Mouse (Mus musculus) lung, postnatal 0 days (tissue): Measurements from ENCODE around the gene BC037034. TPM values are rescaled to one million over a fixed set of nuclear protein-coding genes. Genes with fewer than 3 reads are reported as not detected.

ENCODE experiments used
- ATAC-seq: fragments of 200-750 bp; cut with Nextera tagmentation; 2 replicates; pipeline ENCODE4 v1.8.0; 2017; ENCODE audit warnings: moderate library complexity
- DNase-seq: peaks from one replicate; pipeline ENCODE4 v3.0.0-alpha.2; 2016; ENCODE audit warnings: low spot score
- H3K27ac ChIP-seq: fragments of 300-500 bp; sonication (generic); 2 replicates; pipeline ENCODE4 v1.5.1; 2014; ENCODE audit warnings: antibody characterized with exemption, mild to moderate bottlenecking, low read length, mixed read lengths
- H3K27me3 ChIP-seq: fragments of 300-500 bp; sonication (generic); replicated peaks from 2 replicates; pipeline ENCODE4 v1.6.1; 2014; ENCODE audit warnings: low read length, mixed read lengths; ENCODE audit not compliant: insufficient read depth
- H3K36me3 ChIP-seq: fragments of 300-500 bp; sonication (generic); 2 replicates; pipeline ENCODE4 v1.6.1; 2014; ENCODE audit warnings: low read length, mixed read lengths; ENCODE audit not compliant: insufficient read depth
- H3K4me1 ChIP-seq: fragments of 300-500 bp; sonication (generic); 2 replicates; pipeline ENCODE4 v1.6.1; 2014; ENCODE audit warnings: antibody characterized with exemption, low read depth, low read length, mixed read lengths; ENCODE audit not compliant: insufficient read depth
- H3K4me2 ChIP-seq: fragments of 300-500 bp; sonication (generic); replicated peaks from 2 replicates; pipeline ENCODE4 v1.6.1; 2014; ENCODE audit warnings: low read depth, mild to moderate bottlenecking, low read length, moderate library complexity, mixed read lengths
- H3K4me3 ChIP-seq: fragments of 300-500 bp; sonication (generic); 2 replicates; pipeline ENCODE4 v1.5.1; 2014; ENCODE audit warnings: low read depth, low read length
- H3K9ac ChIP-seq: fragments of 300-500 bp; sonication (generic); replicated peaks from 2 replicates; pipeline ENCODE4 v1.6.1; 2014; ENCODE audit warnings: low read depth, mild to moderate bottlenecking
- H3K9me3 ChIP-seq: fragments of 300-500 bp; sonication (generic); 2 replicates; pipeline ENCODE4 v1.6.1; 2016; ENCODE audit warnings: low read length, mixed read lengths
- CTCF ChIP-seq: IDR thresholded peaks from 2 replicates; pipeline ENCODE4 v1.5.1; 2016; ENCODE audit warnings: antibody characterized with exemption, mild to moderate bottlenecking
- EP300 ChIP-seq: IDR thresholded peaks from 2 replicates; pipeline ENCODE4 v1.6.1; 2016; ENCODE audit warnings: antibody characterized with exemption, mild to moderate bottlenecking, control low read depth
- WGBS: fragments of 180-500 bp; shearing (Covaris S2); extraction: QIAGEN DNeasy Blood & Tissue Kit; methylation state at CpG from one replicate; pipeline ENCODE4 v1.1.7; 2014; 5-methylcytosine and 5-hydroxymethylcytosine counted together
- polyA plus RNA-seq: library from polyadenylated mRNA; unstranded; fragments of >200 nt; fragmentation: Nextera tagmentation; extraction: Ambion mirVana; gene quantifications from 2 replicates; pipeline ENCODE4 v1.2.1, GENCODE M21; 2015

BC037034 gene
- polyA plus RNA-seq, 1 experiment from 2014 or later: 2.9 TPM

GRCm38 (mm10) chr5:138265712-138266111 lies 1.9 kb upstream of the BC037034 start:
- Histone ChIP-seq H3K4me2 (no peak overlapping the region), H3K9ac (no peak overlapping the region), H3K4me1 (peaks cover 11% of the 10 kb centered on the region), H3K27me3 (no peaks in the 10 kb centered on the region), H3K4me3 (no peak overlapping the region), H3K27ac (no peak overlapping the region), H3K9me3 (no peaks in the 10 kb centered on the region), H3K36me3 (no peaks in the 10 kb centered on the region)
- DNase-seq (no peak), ATAC-seq (no peak)
- TF ChIP-seq CTCF (no peak), EP300 (no peak)
- WGBS: 93% methylated on average over 4 of the region's 4 CpGs

- no peak for DNase-seq
These were observed 360 bp upstream of the BC037034 start for GRCm38 (mm10) chr5:138264207-138264578.

GRCm38 (mm10) chr5:138262582-138263240 lies 1.1 kb downstream of the BC037034 start:
- H3K36me3 ChIP-seq: 0 out of 2 replicates have a peak, but pooled peaks cover 6% of the 10 kb centered on the region
- ATAC-seq: no peak

More at GRCm38 (mm10) chr5:138264207-138264578, 360 bp upstream of the BC037034 start:
- Histone ChIP-seq H3K36me3 (0 out of 2 replicates have a peak, but pooled peaks cover 6% of the 10 kb centered on the region), H3K9ac (peak overlapping the region; percentile 82), H3K4me1 (peaks cover 11% of the 10 kb centered on the region), H3K4me2 (peak overlapping the region; percentile 99), H3K4me3 (peak overlapping the region; percentile 87), H3K27ac (peak overlapping the region; percentile 75), H3K27me3 (no peaks in the 10 kb centered on the region), H3K9me3 (no peaks in the 10 kb centered on the region)
- TF ChIP-seq EP300 (no peak), CTCF (no peak)
- WGBS: 15% methylated on average over 6 of the region's 6 CpGs
- ATAC-seq: no peak

GRCm38 (mm10) chr5:138262001-138262400 lies 1.8 kb downstream of the BC037034 start:
- Histone ChIP-seq H3K9ac (no peak overlapping the region), H3K4me2 (no peak overlapping the region), H3K9me3 (no peaks in the 10 kb centered on the region), H3K27ac (no peak overlapping the region), H3K4me3 (no peak overlapping the region), H3K36me3 (0 out of 2 replicates have a peak, but pooled peaks cover 6% of the 10 kb centered on the region), H3K4me1 (peaks cover 11% of the 10 kb centered on the region), H3K27me3 (no peaks in the 10 kb centered on the region)
- DNase-seq (peak; percentile 15), ATAC-seq (no peak)
- TF ChIP-seq EP300 (no peak), CTCF (no peak)
- WGBS: 77% methylated on average over 4 of the region's 4 CpGs

More at GRCm38 (mm10) chr5:138262582-138263240, 1.1 kb downstream of the BC037034 start:
- peak overlapping the region; percentile 99 for H3K4me2 ChIP-seq
- no peak overlapping the region for H3K27ac ChIP-seq
- DNase-seq: no peak
- 54% methylated on average over 18 of the region's 18 CpGs for WGBS
- peak overlapping the region; percentile 82 for H3K9ac ChIP-seq
- no peaks in the 10 kb centered on the region for H3K27me3 ChIP-seq
- H3K9me3 ChIP-seq: no peaks in the 10 kb centered on the region
- peaks cover 11% of the 10 kb centered on the region for H3K4me1 ChIP-seq
- TF ChIP-seq EP300 (no peak), CTCF (peak; percentile 7; the same call in 1 of the 2 replicates)
- H3K4me3 ChIP-seq: peak overlapping the region; percentile 87; the same call in 1 of the 2 replicates

GRCm38 (mm10) chr5:138260834-138261233 lies 3.0 kb downstream of the BC037034 start:
- 77% methylated on average over 11 of the region's 11 CpGs for WGBS
- TF ChIP-seq EP300 (no peak), CTCF (no peak)
- ATAC-seq (no peak), DNase-seq (no peak)
- H3K4me1 ChIP-seq: peaks cover 18% of the 10 kb centered on the region
- H3K27me3 ChIP-seq: no peaks in the 10 kb centered on the region
- no peak overlapping the region for H3K27ac ChIP-seq
- 0 out of 2 replicates have a peak, but pooled peaks cover 6% of the 10 kb centered on the region for H3K36me3 ChIP-seq
- no peak overlapping the region for H3K9ac ChIP-seq
- no peak overlapping the region for H3K4me2 ChIP-seq
- no peak overlapping the region for H3K4me3 ChIP-seq
- no peaks in the 10 kb centered on the region for H3K9me3 ChIP-seq

GRCm38 (mm10) chr5:138260051-138260450 lies 3.8 kb downstream of the BC037034 start:
- H3K36me3 ChIP-seq: 0 out of 2 replicates have a peak, but pooled peaks cover 6% of the 10 kb centered on the region
- ATAC-seq (no peak), DNase-seq (no peak)
- no peak overlapping the region for H3K9ac ChIP-seq
- H3K4me3 ChIP-seq: no peak overlapping the region
- H3K27me3 ChIP-seq: no peaks in the 10 kb centered on the region
- peaks cover 18% of the 10 kb centered on the region for H3K4me1 ChIP-seq
- no peak overlapping the region for H3K4me2 ChIP-seq
- H3K27ac ChIP-seq: no peak overlapping the region
- H3K9me3 ChIP-seq: no peaks in the 10 kb centered on the region
- no peak for TF ChIP-seq EP300
- TF ChIP-seq CTCF: no peak
- WGBS: 80% methylated on average over 9 of the region's 10 CpGs
